Mouse (Mus musculus) MEL (cell line): ENCODE measurements around the gene Kcnip1. TPM values are rescaled to one million over a fixed set of nuclear protein-coding genes. Genes with fewer than 3 reads are reported as not detected.

ENCODE experiments used
- DNase-seq: peaks from one replicate; pipeline ENCODE4 v3.0.0; 2011; ENCODE audit warnings: low read depth, low spot score
- H3K27ac ChIP-seq: 2 replicates; pipeline ENCODE4 v1.5.1; 2012; ENCODE audit warnings: low read depth, mild to moderate bottlenecking, control low read depth, low read length, moderate library complexity; ENCODE audit not compliant: control insufficient read depth
- H3K27me3 ChIP-seq, 2 experiments: fragments of 150-350 bp in 1 of 2; sonication (generic) in 1 of 2; 2 replicates each; pipeline ENCODE4 v1.6.1; 2012; ENCODE audit warnings: low read length in 2 of 2, mild to moderate bottlenecking in 2 of 2, improper control_type of control experiment in 1 of 2, moderate library complexity in 1 of 2; ENCODE audit not compliant: insufficient read depth in 2 of 2, control insufficient read depth in 1 of 2
- H3K36me3 ChIP-seq, 2 experiments: 2 replicates each; pipeline ENCODE4 v1.6.1; 2012 to 2014; ENCODE audit warnings: low read length in 2 of 2, improper control_type of control experiment in 1 of 2, inconsistent platforms in 1 of 2, mild to moderate bottlenecking in 1 of 2; ENCODE audit not compliant: insufficient read depth in 2 of 2, control insufficient read depth in 1 of 2
- H3K4me1 ChIP-seq, 2 experiments: fragments of 150-350 bp in 1 of 2; sonication (generic) in 1 of 2; 2 replicates each; pipeline ENCODE4 v1.6.1; 2012; ENCODE audit warnings: low read length in 2 of 2, improper control_type of control experiment in 1 of 2, mild to moderate bottlenecking in 1 of 2; ENCODE audit not compliant: insufficient read depth in 2 of 2, control insufficient read depth in 1 of 2
- H3K4me3 ChIP-seq, 2 experiments: fragments of 150-350 bp in 1 of 2; sonication (generic) in 1 of 2; 2 replicates each; pipeline ENCODE4 v1.5.1; 2012; ENCODE audit warnings: low read depth in 2 of 2, low read length in 2 of 2, mild to moderate bottlenecking in 2 of 2, moderate library complexity in 2 of 2, control low read depth in 1 of 2, improper control_type of control experiment in 1 of 2; ENCODE audit not compliant: control insufficient read depth in 1 of 2, insufficient read depth in 1 of 2
- H3K79me2 ChIP-seq: 2 replicates; pipeline ENCODE4 v1.6.1; 2012; ENCODE audit warnings: mild to moderate bottlenecking, low read length, moderate library complexity; ENCODE audit not compliant: control insufficient read depth, poor library complexity, insufficient read depth
- H3K9ac ChIP-seq: 2 replicates; pipeline ENCODE4 v1.6.1; 2012; ENCODE audit warnings: low read depth, mild to moderate bottlenecking, control low read depth, low read length, moderate library complexity; ENCODE audit not compliant: control insufficient read depth, poor library complexity, severe bottlenecking
- H3K9me3 ChIP-seq: fragments of 150-350 bp; sonication (generic); replicated peaks from 2 replicates; pipeline ENCODE4 v1.6.1; 2012; ENCODE audit warnings: mild to moderate bottlenecking, low read length, improper control_type of control experiment, moderate library complexity; ENCODE audit not compliant: insufficient read depth
- BHLHE40 ChIP-seq: IDR thresholded peaks from 2 replicates; pipeline ENCODE4 v1.6.1; 2012; ENCODE audit warnings: low read depth, mild to moderate bottlenecking, inconsistent platforms, low read length, improper control_type of control experiment, borderline replicate concordance
- CHD1 ChIP-seq: IDR thresholded peaks from 2 replicates; pipeline ENCODE4 v1.6.1; 2012; ENCODE audit warnings: low read depth, mild to moderate bottlenecking, inconsistent platforms, low read length, improper control_type of control experiment
- CHD2 ChIP-seq: IDR thresholded peaks from 2 replicates; pipeline ENCODE4 v1.6.1; 2011; ENCODE audit warnings: low read length, improper control_type of control experiment
- CTCF ChIP-seq, 3 experiments: IDR thresholded peaks in 2 of 3; conservative IDR thresholded peaks in 1 of 3; 2 replicates each; pipeline ENCODE4 v1.5.1; 2011 to 2012; ENCODE audit warnings: low read length in 3 of 3, low read depth in 2 of 3, mild to moderate bottlenecking in 2 of 3, improper control_type of control experiment in 1 of 3, inconsistent platforms in 1 of 3, mixed read lengths in 1 of 3, moderate library complexity in 1 of 3; ENCODE audit not compliant: control insufficient read depth in 1 of 3, insufficient read depth in 1 of 3, poor library complexity in 1 of 3, severe bottlenecking in 1 of 3
- E2F4 ChIP-seq: IDR thresholded peaks from 2 replicates; pipeline ENCODE4 v1.6.1; 2011; ENCODE audit warnings: low read depth, low read length, improper control_type of control experiment, borderline replicate concordance
- ELF1 ChIP-seq: IDR thresholded peaks from 2 replicates; pipeline ENCODE4 v1.6.1; 2014; ENCODE audit warnings: low read depth, mild to moderate bottlenecking, inconsistent platforms, low read length, improper control_type of control experiment, moderate library complexity
- EP300 ChIP-seq, 2 experiments: IDR thresholded peaks; 2 replicates each; pipeline ENCODE4 v1.6.1; 2011; ENCODE audit warnings: improper control_type of control experiment in 2 of 2, low read length in 2 of 2, low read depth in 1 of 2, mild to moderate bottlenecking in 1 of 2
- ETS1 ChIP-seq: IDR thresholded peaks from 2 replicates; pipeline ENCODE4 v1.6.1; 2012; ENCODE audit warnings: low read depth, mild to moderate bottlenecking, inconsistent platforms, low read length, improper control_type of control experiment, moderate library complexity
- GABPA ChIP-seq: IDR thresholded peaks from 2 replicates; pipeline ENCODE4 v1.6.1; 2012; ENCODE audit warnings: low read depth, mild to moderate bottlenecking, inconsistent platforms, low read length, improper control_type of control experiment, moderate library complexity
- GATA1 ChIP-seq: IDR thresholded peaks from 2 replicates; pipeline ENCODE4 v1.6.1; 2011; ENCODE audit warnings: low read depth, low read length, improper control_type of control experiment
- HCFC1 ChIP-seq: IDR thresholded peaks from 2 replicates; pipeline ENCODE4 v1.6.1; 2012; ENCODE audit warnings: low read depth, mild to moderate bottlenecking, inconsistent platforms, low read length, improper control_type of control experiment, moderate library complexity
- JUND ChIP-seq: IDR thresholded peaks from 2 replicates; pipeline ENCODE4 v1.6.1; 2011; ENCODE audit warnings: low read depth, mild to moderate bottlenecking, improper control_type of control experiment, low read length
- KAT2A ChIP-seq: conservative IDR thresholded peaks from 2 replicates; pipeline ENCODE4 v1.6.1; 2012; ENCODE audit warnings: low read depth, low read length, improper control_type of control experiment, inconsistent platforms
- MAFK ChIP-seq: IDR thresholded peaks from 2 replicates; pipeline ENCODE4 v1.6.1; 2011; ENCODE audit warnings: low read depth, mild to moderate bottlenecking, low read length, improper control_type of control experiment, borderline replicate concordance
- MAX ChIP-seq: IDR thresholded peaks from 2 replicates; pipeline ENCODE4 v1.6.1; 2011; ENCODE audit warnings: low read length, improper control_type of control experiment
- MAZ ChIP-seq: IDR thresholded peaks from 2 replicates; pipeline ENCODE4 v1.6.1; 2012; ENCODE audit warnings: low read depth, mild to moderate bottlenecking, inconsistent platforms, low read length, improper control_type of control experiment
- MEF2A ChIP-seq: IDR thresholded peaks from 2 replicates; pipeline ENCODE4 v1.6.1; 2014; ENCODE audit warnings: low read depth, mild to moderate bottlenecking, inconsistent platforms, low read length, improper control_type of control experiment; ENCODE audit not compliant: poor library complexity, insufficient replicate concordance, severe bottlenecking; ENCODE audit errors: extremely low read depth
- MXI1 ChIP-seq: IDR thresholded peaks from 2 replicates; pipeline ENCODE4 v1.6.1; 2011; ENCODE audit warnings: mild to moderate bottlenecking, low read depth, low read length, improper control_type of control experiment
- MYB ChIP-seq: IDR thresholded peaks from 2 replicates; pipeline ENCODE4 v1.6.1; 2011; ENCODE audit warnings: mild to moderate bottlenecking, low read depth, low read length, improper control_type of control experiment
- MYC ChIP-seq: IDR thresholded peaks from 2 replicates; pipeline ENCODE4 v1.6.1; 2011; ENCODE audit warnings: low read depth, mild to moderate bottlenecking, low read length, improper control_type of control experiment, moderate library complexity
- NELFE ChIP-seq: IDR thresholded peaks from 2 replicates; pipeline ENCODE4 v1.6.1; 2011; ENCODE audit warnings: low read depth, low read length, improper control_type of control experiment
- NRF1 ChIP-seq: IDR thresholded peaks from 2 replicates; pipeline ENCODE4 v1.6.1; 2014; ENCODE audit warnings: low read depth, mild to moderate bottlenecking, inconsistent platforms, low read length, improper control_type of control experiment, moderate library complexity; ENCODE audit not compliant: poor library complexity, insufficient read depth, severe bottlenecking
- POLR2A ChIP-seq, 2 experiments: IDR thresholded peaks; 2 replicates each; pipeline ENCODE4 v1.6.1; 2011 to 2012; ENCODE audit warnings: low read length in 2 of 2, mild to moderate bottlenecking in 2 of 2, control low read depth in 1 of 2, improper control_type of control experiment in 1 of 2, low read depth in 1 of 2, moderate library complexity in 1 of 2; ENCODE audit not compliant: control insufficient read depth in 1 of 2, insufficient read depth in 1 of 2, poor library complexity in 1 of 2
- POLR2AphosphoS5 ChIP-seq: IDR thresholded peaks from 2 replicates; pipeline ENCODE4 v1.6.1; 2012; ENCODE audit warnings: low read depth, borderline replicate concordance, mild to moderate bottlenecking, inconsistent platforms, low read length, moderate library complexity, mixed read lengths
- RAD21 ChIP-seq: IDR thresholded peaks from 2 replicates; pipeline ENCODE4 v1.6.1; 2011; ENCODE audit warnings: mild to moderate bottlenecking, low read depth, low read length, improper control_type of control experiment
- RCOR1 ChIP-seq: IDR thresholded peaks from 2 replicates; pipeline ENCODE4 v1.6.1; 2012; ENCODE audit warnings: low read depth, mild to moderate bottlenecking, inconsistent platforms, low read length, improper control_type of control experiment
- SIN3A ChIP-seq: IDR thresholded peaks from 2 replicates; pipeline ENCODE4 v1.6.1; 2012; ENCODE audit warnings: low read length, improper control_type of control experiment, inconsistent platforms
- SMC3 ChIP-seq: IDR thresholded peaks from 2 replicates; pipeline ENCODE4 v1.6.1; 2011; ENCODE audit warnings: low read depth, low read length, improper control_type of control experiment
- TAL1 ChIP-seq: IDR thresholded peaks from 2 replicates; pipeline ENCODE4 v1.6.1; 2012; ENCODE audit warnings: mild to moderate bottlenecking, inconsistent platforms, low read length, moderate library complexity, mixed read lengths
- TBP ChIP-seq: IDR thresholded peaks from 2 replicates; pipeline ENCODE4 v1.8.0; 2011; ENCODE audit warnings: low read depth, low read length, improper control_type of control experiment
- TCF12 ChIP-seq: IDR thresholded peaks from 2 replicates; pipeline ENCODE4 v1.6.1; 2014; ENCODE audit warnings: low read depth, mild to moderate bottlenecking, inconsistent platforms, low read length, improper control_type of control experiment, moderate library complexity
- UBTF ChIP-seq: IDR thresholded peaks from 2 replicates; pipeline ENCODE4 v1.6.1; 2012; ENCODE audit warnings: low read depth, mild to moderate bottlenecking, inconsistent platforms, low read length, improper control_type of control experiment, moderate library complexity, borderline replicate concordance; ENCODE audit not compliant: insufficient read depth
- USF1 ChIP-seq: IDR thresholded peaks from 2 replicates; pipeline ENCODE4 v1.6.1; 2014; ENCODE audit warnings: low read depth, mild to moderate bottlenecking, inconsistent platforms, low read length, improper control_type of control experiment, moderate library complexity
- USF2 ChIP-seq, 2 experiments: IDR thresholded peaks; 2 replicates each; pipeline ENCODE4 v1.6.1; 2011 to 2012; ENCODE audit warnings: improper control_type of control experiment in 2 of 2, low read length in 2 of 2, borderline replicate concordance in 1 of 2, inconsistent platforms in 1 of 2, low read depth in 1 of 2, mild to moderate bottlenecking in 1 of 2; ENCODE audit not compliant: insufficient read depth in 1 of 2
- ZC3H11A ChIP-seq: IDR thresholded peaks from 2 replicates; pipeline ENCODE4 v1.6.1; 2012; ENCODE audit warnings: low read depth, mild to moderate bottlenecking, inconsistent platforms, low read length, improper control_type of control experiment
- ZKSCAN1 ChIP-seq: IDR thresholded peaks from 2 replicates; pipeline ENCODE4 v1.6.1; 2012; ENCODE audit warnings: low read depth, mild to moderate bottlenecking, inconsistent platforms, low read length, improper control_type of control experiment, moderate library complexity
- ZMIZ1 ChIP-seq: IDR thresholded peaks from 2 replicates; pipeline ENCODE4 v1.6.1; 2012; ENCODE audit warnings: low read depth, mild to moderate bottlenecking, inconsistent platforms, low read length, improper control_type of control experiment, moderate library complexity
- ZNF384 ChIP-seq: IDR thresholded peaks from 2 replicates; pipeline ENCODE4 v1.6.1; 2012; ENCODE audit warnings: low read depth, mild to moderate bottlenecking, inconsistent platforms, low read length, improper control_type of control experiment
- polyA plus RNA-seq, 2 experiments: library from polyadenylated mRNA; stranded (reverse) in 1 of 2; unstranded in 1 of 2; fragments of >175 nt in 1 of 2; fragments of >200 nt in 1 of 2; gene quantifications; 2 replicates each; pipeline versions ENCODE4 v1.2.1 to v1.2.4; 2012; ENCODE audit warnings: low replicate concordance in 2 of 2, low read depth in 1 of 2; ENCODE audit not compliant: insufficient read length in 2 of 2, insufficient read depth in 1 of 2, missing spikeins in 1 of 2
- total RNA-seq: library from RNA; depleted of rRNA; stranded (reverse); fragments of 300-350 nt; gene quantifications from 2 replicates; pipeline ENCODE4 v1.2.3, GENCODE M21; 2012

Gene Kcnip1
- total and polyA plus RNA-seq, 3 experiments = 0.04 to 0.06 TPM; not detected in 1

DNA sequence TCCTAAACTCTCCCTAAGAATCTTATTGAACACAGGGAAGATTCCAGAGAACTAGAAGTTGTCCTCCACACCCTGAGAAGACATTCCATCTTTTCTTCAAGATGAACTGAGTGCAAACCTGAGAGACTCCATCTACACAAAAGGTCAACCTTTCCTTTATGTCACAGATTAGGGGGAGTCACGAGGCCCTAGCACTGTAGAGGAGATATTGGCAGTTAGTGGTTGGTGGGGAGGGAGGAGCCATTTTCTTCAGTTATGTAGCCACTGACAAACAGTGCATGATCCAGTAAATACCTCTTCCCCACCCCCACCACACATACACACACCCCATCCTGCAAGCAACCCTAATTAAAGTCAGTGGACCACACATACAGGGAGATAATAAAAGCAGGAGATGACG, 74.5 kb downstream of the Kcnip1 start:
- H3K36me3 ChIP-seq = no peaks in the 10 kb centered on the region
- no peak overlapping the region for H3K27ac ChIP-seq
- TF ChIP-seq TAL1 = no peak
- no peak for TF ChIP-seq CTCF (IDR thresholded peaks at IDR 0.05 in 2 of 3, conservative IDR thresholded peaks at IDR 0.05 in 1 of 3; ENCODE audit: control insufficient read depth in 1 of 3, insufficient read depth in 1 of 3, low read depth in 2 of 3, low read length in 3 of 3, poor library complexity in 1 of 3, severe bottlenecking in 1 of 3)
- TF ChIP-seq MXI1 = no peak
- no peak for TF ChIP-seq SIN3A
- no peak for TF ChIP-seq JUND
- no peak for TF ChIP-seq MAZ
- no peak for TF ChIP-seq SMC3
- TF ChIP-seq TCF12 = no peak
- TF ChIP-seq MAFK = no peak
- no peak for TF ChIP-seq POLR2A (IDR thresholded peaks at IDR 0.05; ENCODE audit: control insufficient read depth in 1 of 2, insufficient read depth in 1 of 2, low read depth in 1 of 2, low read length in 2 of 2, poor library complexity in 1 of 2)
- TF ChIP-seq MYB = peak; percentile 58
- no peak for TF ChIP-seq HCFC1
- no peak for TF ChIP-seq RCOR1
- TF ChIP-seq ZKSCAN1 = no peak
- no peak for TF ChIP-seq POLR2AphosphoS5
- TF ChIP-seq ELF1 = no peak
- TF ChIP-seq RAD21 = no peak
- no peak for TF ChIP-seq MYC
- peak; percentile 14; the same call in 1 of the 2 replicates for TF ChIP-seq ZC3H11A
- no peak for TF ChIP-seq UBTF
- TF ChIP-seq GABPA = no peak
- TF ChIP-seq ZNF384 = no peak
- no peak for TF ChIP-seq USF2 (IDR thresholded peaks at IDR 0.05; ENCODE audit: borderline replicate concordance in 1 of 2, insufficient read depth in 1 of 2, low read depth in 1 of 2, low read length in 2 of 2)
- no peak for TF ChIP-seq ETS1
- no peak for TF ChIP-seq GATA1
- TF ChIP-seq ZMIZ1 = no peak
- no peak for TF ChIP-seq TBP
- no peak for TF ChIP-seq NRF1
- TF ChIP-seq E2F4 = no peak
- peak in 1 of 2 experiments; percentile 60; a peak in 2 of 4 replicates for TF ChIP-seq EP300 (IDR thresholded peaks at IDR 0.05; ENCODE audit: low read depth in 1 of 2, low read length in 2 of 2)
- no peak for TF ChIP-seq MEF2A
- no peak for TF ChIP-seq CHD1
- no peak for TF ChIP-seq CHD2
- TF ChIP-seq MAX = 0 out of 2 replicates have a peak, but pooled peaks have one; percentile 22
- peak; percentile 53 for TF ChIP-seq USF1
- TF ChIP-seq KAT2A = no peak
- no peak for TF ChIP-seq NELFE
- 0 out of 2 replicates have a peak, but pooled peaks have one; percentile 11 for TF ChIP-seq BHLHE40

More for the DNA sequence above, 74.5 kb downstream of the Kcnip1 start:
- H3K4me1 ChIP-seq = peaks cover 0 to 6% of the 10 kb centered on the region in 2 experiments; a peak in 2 of 4 replicates
- no peaks in the 10 kb centered on the region for H3K27me3 ChIP-seq
- no peak overlapping the region for H3K4me3 ChIP-seq
- H3K9ac ChIP-seq = no peak overlapping the region
- DNase-seq = no peak
- H3K9me3 ChIP-seq = no peaks in the 10 kb centered on the region
- no peaks in the 10 kb centered on the region for H3K79me2 ChIP-seq
